Mouse (Mus musculus) midbrain, embryonic 10.5 days (tissue): ENCODE results near the gene Gm11627. TPM values are rescaled to one million over a fixed set of nuclear protein-coding genes. Genes with fewer than 3 reads are reported as not detected.

Source experiments
- DNase-seq: peaks from one replicate; pipeline ENCODE4 v3.0.0-alpha.2; 2017; ENCODE audit warnings: low spot score
- H3K27ac ChIP-seq: fragments of 300-500 bp; sonication (generic); replicated peaks from 2 replicates; pipeline ENCODE4 v1.5.1; 2016; ENCODE audit warnings: mild to moderate bottlenecking
- H3K27me3 ChIP-seq: fragments of 300-500 bp; sonication (generic); 2 replicates; pipeline ENCODE4 v1.6.1; 2016; ENCODE audit warnings: low read depth, mild to moderate bottlenecking; ENCODE audit not compliant: poor library complexity, severe bottlenecking
- H3K36me3 ChIP-seq: fragments of 300-500 bp; sonication (generic); 2 replicates; pipeline ENCODE4 v1.6.1; 2016; ENCODE audit warnings: mild to moderate bottlenecking, moderate library complexity
- H3K4me1 ChIP-seq: fragments of 300-500 bp; sonication (generic); 2 replicates; pipeline ENCODE4 v1.6.1; 2016
- H3K4me3 ChIP-seq: fragments of 300-500 bp; sonication (generic); 2 replicates; pipeline ENCODE4 v1.5.1; 2016; ENCODE audit warnings: mild to moderate bottlenecking, moderate library complexity
- H3K9me3 ChIP-seq: fragments of 300-500 bp; sonication (generic); replicated peaks from 2 replicates; pipeline ENCODE4 v1.6.1; 2016; ENCODE audit warnings: mild to moderate bottlenecking
- WGBS: fragments of 180-500 bp; shearing (Covaris S2); methylation state at CpG from one replicate; pipeline ENCODE4 v1.1.7; 2016; 5-methylcytosine and 5-hydroxymethylcytosine counted together
- polyA plus RNA-seq: library from polyadenylated mRNA; unstranded; fragments of >200 nt; fragmentation: Nextera tagmentation; extraction: Ambion mirVana; gene quantifications from 2 replicates; pipeline ENCODE4 v1.2.1, GENCODE M21; 2016

Gene Gm11627
- 11.1 and 12.6 TPM in 2 replicates for polyA plus RNA-seq

DNA sequence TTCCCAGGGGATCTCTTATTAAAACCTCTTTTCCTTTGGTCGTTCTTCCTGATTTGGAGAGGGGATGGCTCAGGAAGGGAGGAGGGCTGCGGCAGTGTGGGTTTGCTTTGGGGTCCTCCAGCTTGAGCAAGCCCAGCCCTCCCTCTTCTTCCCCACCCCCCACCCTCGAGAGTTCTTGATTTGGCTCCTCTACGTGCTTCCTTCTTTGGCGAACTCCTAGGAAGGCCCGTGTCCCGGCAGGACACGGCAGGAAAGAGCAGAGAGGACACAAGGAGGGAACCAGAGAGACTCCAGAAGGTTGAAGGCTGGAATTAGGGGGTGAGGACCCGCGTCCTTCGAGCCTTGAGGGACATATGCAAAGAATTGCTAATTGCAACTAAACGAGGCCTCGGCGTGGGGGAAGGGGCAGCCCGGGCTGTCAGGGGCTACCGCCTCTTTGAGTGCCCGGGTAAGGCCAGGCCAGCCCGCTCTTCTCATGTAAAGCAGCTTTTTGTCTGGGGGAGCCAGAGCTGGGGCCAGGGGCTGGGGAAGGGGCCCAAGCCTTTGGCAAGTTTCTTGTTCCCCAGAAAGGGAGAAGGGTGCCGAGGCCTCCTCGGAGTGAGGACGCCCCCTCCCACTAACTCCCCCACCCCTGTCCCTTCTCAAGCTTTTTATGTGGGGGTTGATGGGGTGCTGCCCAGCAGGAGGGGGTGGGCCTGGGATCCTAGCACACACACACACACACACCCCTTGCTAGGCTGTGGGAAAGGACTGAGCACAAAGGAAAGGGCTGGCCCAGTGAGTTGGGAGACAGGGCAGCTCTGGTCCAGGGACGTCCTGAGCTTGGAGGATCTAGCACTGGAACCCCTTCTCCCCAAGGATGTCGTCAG, at the start of gene Gm11627:
Gene Gm11627 (minus strand): TSS at position 297 of the 869 bp plus-strand sequence.
- H3K9me3 ChIP-seq, result no peaks in the 10 kb centered on the region
- WGBS, result 3% methylated on average over 23 of the region's 23 CpGs
- H3K27ac ChIP-seq, result peak within 1 kb of the TSS; percentile 94
- H3K4me1 ChIP-seq, result peaks cover 71% of the 10 kb centered on the region
- no peaks in the 10 kb centered on the region for H3K36me3 ChIP-seq
- peak within 1 kb of the TSS; percentile 46 for H3K4me3 ChIP-seq
- peaks cover 50% of the 10 kb centered on the region for H3K27me3 ChIP-seq
- peak; percentile 86 for DNase-seq

DNA sequence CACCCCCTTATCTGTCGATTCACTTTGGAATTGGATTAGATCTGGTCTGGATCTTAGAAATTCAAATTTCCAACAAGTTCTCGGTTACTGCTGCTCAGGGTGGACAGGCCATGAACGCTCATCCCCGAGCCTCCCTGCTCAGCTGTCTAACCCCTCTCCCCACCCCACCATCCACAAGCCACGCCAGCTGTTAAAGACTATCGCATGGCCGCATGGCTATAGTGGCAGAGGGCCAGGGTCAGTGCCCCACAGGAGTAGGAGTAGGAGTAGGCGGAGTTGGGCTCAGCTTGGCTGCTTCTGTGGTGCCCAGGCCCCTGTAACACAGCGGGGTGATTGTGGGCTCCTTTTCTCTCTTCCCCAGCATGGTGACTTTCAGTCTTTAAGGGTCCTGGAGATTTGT, 49.3 kb upstream of the Gm11627 start:
- H3K27me3 ChIP-seq, result peaks cover 48% of the 10 kb centered on the region
- 46% methylated on average over 9 of the region's 9 CpGs for WGBS
- H3K4me3 ChIP-seq, result no peak overlapping the region
- no peak for DNase-seq
- no peaks in the 10 kb centered on the region for H3K36me3 ChIP-seq
- H3K9me3 ChIP-seq, result no peaks in the 10 kb centered on the region
- H3K4me1 ChIP-seq, result peaks cover 81% of the 10 kb centered on the region
- H3K27ac ChIP-seq, result no peak overlapping the region

DNA sequence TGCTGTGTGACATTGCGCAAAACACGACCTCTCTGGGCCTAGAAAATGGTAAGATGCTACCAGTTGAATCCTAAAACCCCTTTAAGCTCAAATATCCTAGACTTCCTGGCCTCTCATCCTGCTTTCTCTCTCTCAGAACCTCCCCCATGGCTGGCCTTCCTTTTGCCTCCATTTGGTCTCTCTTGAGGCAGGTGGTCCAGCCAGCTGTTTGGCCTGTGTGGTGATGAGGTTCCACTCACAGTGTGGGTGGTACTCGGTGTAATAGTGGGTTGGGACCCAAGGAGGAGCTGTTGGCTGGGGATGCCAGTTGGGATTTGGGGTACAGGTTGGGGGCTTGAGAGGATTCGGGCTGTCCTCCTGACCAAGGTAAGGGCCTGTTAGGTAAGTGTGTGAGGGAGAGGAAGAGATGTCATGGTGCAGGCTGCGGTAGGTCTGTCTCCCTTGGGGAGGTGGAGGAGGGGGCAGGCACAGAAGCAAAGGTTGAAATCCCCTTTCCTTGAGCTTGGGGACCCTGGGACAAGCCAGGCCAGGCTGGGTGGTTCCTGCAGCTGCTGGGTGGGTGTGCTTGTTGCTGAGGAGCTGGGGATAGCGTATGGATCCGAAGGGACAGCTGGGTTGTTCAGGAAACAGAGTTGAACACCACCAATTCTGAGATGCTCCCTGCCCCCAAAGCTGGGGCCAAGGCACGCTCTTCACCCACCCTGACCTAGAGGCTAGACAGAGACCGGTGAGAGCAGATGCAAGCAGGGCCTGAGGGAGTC, 48.1 kb upstream of the Gm11627 start:
- DNase-seq, result no peak
- no peaks in the 10 kb centered on the region for H3K36me3 ChIP-seq
- peaks cover 71% of the 10 kb centered on the region for H3K4me1 ChIP-seq
- no peaks in the 10 kb centered on the region for H3K9me3 ChIP-seq
- H3K27ac ChIP-seq, result 0 out of 2 replicates have a peak overlapping the region, but pooled peaks have one; percentile 42
- 87% methylated on average over 9 of the region's 9 CpGs for WGBS
- peaks cover 37% of the 10 kb centered on the region for H3K27me3 ChIP-seq
- no peak overlapping the region for H3K4me3 ChIP-seq

DNA sequence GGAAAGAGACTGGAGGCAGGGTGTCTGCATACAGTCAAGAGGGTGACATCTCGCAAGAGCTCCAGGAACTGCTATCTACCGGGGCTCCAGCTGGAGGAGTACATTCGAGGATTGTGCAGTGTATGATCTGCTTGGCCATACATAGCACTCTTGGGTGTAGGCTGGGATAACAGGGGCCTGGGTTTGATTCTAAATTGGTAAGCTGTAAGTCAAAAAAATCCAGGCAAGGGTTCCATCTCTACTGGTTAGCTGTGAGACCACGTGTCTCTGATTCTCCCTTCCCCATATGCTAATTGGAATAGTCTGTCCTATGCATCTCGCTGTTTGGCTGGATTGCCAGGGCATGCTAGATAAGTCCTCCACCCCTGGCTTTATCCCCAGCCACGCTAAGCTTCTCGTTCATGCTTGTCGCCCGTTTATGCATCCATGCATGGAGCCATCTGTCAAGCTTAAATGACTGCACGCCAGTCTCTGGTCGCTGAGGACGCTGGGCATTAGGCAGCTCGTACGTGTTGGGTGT, 45.7 kb upstream of the Gm11627 start:
- 42% methylated on average over 14 of the region's 14 CpGs for WGBS
- no peaks in the 10 kb centered on the region for H3K9me3 ChIP-seq
- DNase-seq, result peak; percentile 52
- H3K4me3 ChIP-seq, result 0 out of 2 replicates have a peak overlapping the region, but pooled peaks have one; percentile 5
- peaks cover 21% of the 10 kb centered on the region; the same call in 1 of the 2 replicates for H3K27me3 ChIP-seq
- H3K36me3 ChIP-seq, result no peaks in the 10 kb centered on the region
- peak overlapping the region; percentile 86 for H3K27ac ChIP-seq
- H3K4me1 ChIP-seq, result peaks cover 48% of the 10 kb centered on the region

DNA sequence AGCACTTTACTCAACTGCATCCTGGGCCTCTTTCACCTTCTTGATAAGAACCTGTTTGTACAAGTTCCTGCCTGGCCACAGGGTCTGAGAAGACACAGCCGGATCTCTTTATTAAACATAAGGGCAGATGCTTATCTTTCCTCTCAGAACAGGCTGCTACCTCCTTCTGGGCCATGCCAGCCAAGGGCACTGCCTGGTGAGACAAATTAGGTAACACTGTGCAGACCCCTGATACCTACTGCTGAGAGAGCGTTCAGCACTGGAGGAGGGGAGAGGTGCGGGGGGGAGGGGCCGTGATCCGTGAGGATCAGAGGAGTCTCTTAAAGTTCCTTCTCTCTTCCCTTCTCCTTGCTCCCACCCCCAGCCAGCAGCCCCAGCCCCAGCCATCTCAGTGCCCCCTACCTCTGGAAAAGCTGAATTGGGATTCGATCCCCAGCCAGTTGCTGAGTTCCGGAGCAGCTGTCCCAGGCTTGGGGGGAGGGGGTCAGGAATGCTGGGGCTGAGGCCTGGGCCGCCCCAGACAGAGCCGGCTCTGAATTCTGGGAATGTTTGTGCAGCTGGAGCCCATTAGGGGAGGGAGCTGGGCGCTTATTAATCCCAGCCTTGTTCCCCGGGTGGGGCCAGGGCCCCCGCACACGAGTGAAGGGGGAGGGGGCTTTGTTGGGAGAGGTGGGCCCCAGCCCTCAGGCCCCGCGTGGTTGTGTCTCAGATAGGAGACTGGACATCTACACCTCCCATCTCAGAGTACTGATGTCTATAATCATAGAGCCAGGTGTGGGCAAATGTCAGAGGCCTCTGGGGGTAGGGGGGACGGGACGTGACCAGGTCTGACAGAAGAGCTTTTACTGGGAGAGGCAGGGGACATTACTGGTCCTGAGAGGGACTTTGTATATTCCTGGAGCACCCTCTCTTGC, 44.9 kb upstream of the Gm11627 start:
- H3K27ac ChIP-seq, result peak overlapping the region; percentile 86
- WGBS, result 7% methylated on average over 17 of the region's 17 CpGs
- H3K36me3 ChIP-seq, result no peaks in the 10 kb centered on the region
- peaks cover 21% of the 10 kb centered on the region; the same call in 1 of the 2 replicates for H3K27me3 ChIP-seq
- peaks cover 44% of the 10 kb centered on the region for H3K4me1 ChIP-seq
- H3K9me3 ChIP-seq, result peaks cover 5% of the 10 kb centered on the region
- peak overlapping the region; percentile 37 for H3K4me3 ChIP-seq
- peak; percentile 76 for DNase-seq

DNA sequence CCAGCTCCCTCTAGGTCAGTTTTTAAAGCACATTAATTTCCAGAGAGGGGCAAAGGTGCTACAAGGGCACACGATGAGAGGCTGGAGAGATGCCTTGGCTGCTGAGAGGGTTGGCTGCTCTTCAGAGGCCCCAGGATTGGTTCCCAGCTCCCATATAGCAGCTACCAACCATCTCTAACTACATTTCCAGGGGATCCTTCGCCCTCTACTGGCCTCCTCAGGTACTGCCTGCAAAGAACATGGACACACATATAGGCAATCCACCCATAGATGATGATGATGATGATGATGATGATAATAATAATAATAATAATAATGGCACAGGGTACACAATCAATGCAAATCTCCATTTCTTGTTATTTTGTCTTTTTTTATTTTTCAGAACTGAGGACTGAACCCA, 40.2 kb upstream of the Gm11627 start:
- Histone ChIP-seq H3K9me3 (peaks cover 6% of the 10 kb centered on the region), H3K27ac (no peak overlapping the region), H3K4me1 (peaks cover 12% of the 10 kb centered on the region), H3K4me3 (no peak overlapping the region), H3K27me3 (no peaks in the 10 kb centered on the region), H3K36me3 (no peaks in the 10 kb centered on the region)
- DNase-seq, result no peak
- 70% methylated on average over 2 of the region's 2 CpGs for WGBS

DNA sequence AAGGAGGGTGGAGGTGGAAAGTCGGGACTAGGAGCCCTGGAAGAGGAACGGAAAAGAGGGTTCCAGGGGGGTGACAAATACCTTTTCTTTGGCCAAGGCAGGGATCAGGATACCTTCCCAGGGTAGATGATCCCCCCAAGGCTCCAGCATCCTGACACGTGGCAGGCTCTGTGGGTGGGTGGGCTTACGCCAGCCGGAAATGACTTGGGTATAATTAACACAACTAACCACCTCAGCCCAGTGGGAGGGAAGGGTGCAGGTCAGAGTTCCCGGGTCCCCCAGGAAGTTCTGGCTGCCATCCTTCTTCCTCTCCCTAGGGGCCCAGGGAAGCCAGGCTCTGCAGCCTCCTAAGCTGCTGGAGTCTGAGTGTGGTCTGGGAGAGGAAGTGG, 32.0 kb upstream of the Gm11627 start:
- WGBS, result 9% methylated on average over 6 of the region's 6 CpGs
- no peak for DNase-seq
- Histone ChIP-seq H3K4me1 (peaks cover 54% of the 10 kb centered on the region), H3K4me3 (peak overlapping the region; percentile 33; the same call in 1 of the 2 replicates), H3K9me3 (no peaks in the 10 kb centered on the region), H3K27me3 (peaks cover 60% of the 10 kb centered on the region), H3K36me3 (peaks cover 5% of the 10 kb centered on the region; the same call in 1 of the 2 replicates), H3K27ac (peak overlapping the region; percentile 79)

DNA sequence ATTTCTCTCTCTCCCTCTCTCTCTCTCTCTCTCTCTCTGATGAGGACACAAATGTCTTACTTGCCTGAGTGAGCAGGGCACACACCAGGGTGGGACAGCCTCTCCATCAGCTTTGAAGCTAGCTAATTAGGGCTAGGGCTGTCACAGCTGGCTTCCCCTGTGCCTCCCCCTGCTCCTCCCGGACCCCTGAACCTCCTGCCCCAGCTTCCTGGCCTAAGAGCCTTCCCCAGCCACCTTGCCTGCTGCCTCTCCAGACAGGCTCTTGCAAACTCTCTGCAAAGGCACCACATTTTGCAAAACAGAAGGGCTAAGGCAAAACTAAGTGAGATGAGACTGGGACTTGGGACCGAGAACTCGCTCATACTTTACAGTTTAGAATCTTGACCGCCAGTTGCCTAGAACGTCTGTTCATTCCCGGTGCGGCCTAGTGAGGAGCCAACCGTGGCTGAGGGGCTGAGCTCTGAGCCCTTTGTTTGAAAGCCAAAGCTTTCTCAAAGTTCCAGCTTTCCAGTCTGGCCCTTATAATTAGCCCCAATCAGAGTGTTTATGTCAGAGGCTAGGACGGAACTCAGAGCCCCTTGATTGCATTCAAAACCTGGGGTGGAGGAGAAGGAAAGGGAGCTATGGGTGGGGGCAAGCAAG, 31.5 kb upstream of the Gm11627 start:
- 8% methylated on average over 9 of the region's 9 CpGs for WGBS
- Histone ChIP-seq H3K9me3 (no peaks in the 10 kb centered on the region), H3K36me3 (peaks cover 5% of the 10 kb centered on the region; the same call in 1 of the 2 replicates), H3K4me3 (peak overlapping the region; percentile 33), H3K27ac (peak overlapping the region; percentile 79), H3K4me1 (peaks cover 59% of the 10 kb centered on the region), H3K27me3 (peaks cover 65% of the 10 kb centered on the region)
- DNase-seq, result no peak

DNA sequence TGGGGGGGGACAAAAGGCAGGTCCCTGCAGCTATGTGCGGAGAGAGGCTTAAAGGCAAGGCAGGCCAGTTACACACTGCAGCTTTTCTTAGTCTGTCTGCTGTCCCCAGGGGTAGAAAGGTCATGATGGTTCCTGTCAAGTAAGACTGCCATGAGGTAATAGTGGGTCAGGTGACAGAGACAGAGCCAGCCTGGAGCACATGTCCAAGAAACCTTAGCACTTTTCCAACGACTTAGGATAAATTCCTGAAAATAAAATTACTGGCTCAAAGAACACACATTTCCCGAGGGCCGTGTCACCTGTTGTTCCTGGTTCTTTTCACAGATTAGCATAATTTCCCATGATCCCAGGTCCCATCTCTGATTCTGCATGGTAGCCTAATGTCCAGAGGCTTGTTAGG, 31.0 kb upstream of the Gm11627 start:
- no peaks in the 10 kb centered on the region for H3K9me3 ChIP-seq
- peaks cover 5% of the 10 kb centered on the region; the same call in 1 of the 2 replicates for H3K36me3 ChIP-seq
- no peak for DNase-seq
- 30% methylated on average over 4 of the region's 4 CpGs for WGBS
- peaks cover 64% of the 10 kb centered on the region for H3K4me1 ChIP-seq
- H3K27me3 ChIP-seq, result peaks cover 71% of the 10 kb centered on the region
- peak overlapping the region; percentile 79 for H3K27ac ChIP-seq
- peak overlapping the region; percentile 33; the same call in 1 of the 2 replicates for H3K4me3 ChIP-seq

DNA sequence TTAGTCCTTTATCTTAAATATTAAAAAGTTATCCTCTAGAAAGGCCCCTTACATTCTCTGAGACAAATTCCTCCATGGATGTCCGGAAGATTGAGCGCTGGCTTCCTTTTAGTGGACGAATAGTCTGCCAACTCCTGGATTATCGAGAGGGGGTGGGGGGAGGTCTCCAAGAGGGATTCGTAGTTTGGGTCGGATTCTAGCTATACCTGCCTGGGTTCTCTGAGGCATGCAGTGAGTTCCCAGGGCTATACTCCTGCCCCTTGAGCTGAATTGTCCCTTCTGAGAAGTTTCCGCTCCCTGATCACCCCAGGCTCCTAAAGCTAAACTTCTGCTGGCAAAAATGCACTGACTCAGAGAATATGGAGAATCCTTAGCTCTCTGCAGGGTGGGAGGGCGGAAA, 30.2 kb upstream of the Gm11627 start:
- peaks cover 72% of the 10 kb centered on the region for H3K4me1 ChIP-seq
- H3K27ac ChIP-seq, result peak overlapping the region; percentile 52
- no peak for DNase-seq
- 46% methylated on average over 8 of the region's 8 CpGs for WGBS
- peak overlapping the region; percentile 75; the same call in 1 of the 2 replicates for H3K4me3 ChIP-seq
- H3K27me3 ChIP-seq, result peaks cover 78% of the 10 kb centered on the region
- H3K9me3 ChIP-seq, result no peaks in the 10 kb centered on the region
- peaks cover 5% of the 10 kb centered on the region; the same call in 1 of the 2 replicates for H3K36me3 ChIP-seq

DNA sequence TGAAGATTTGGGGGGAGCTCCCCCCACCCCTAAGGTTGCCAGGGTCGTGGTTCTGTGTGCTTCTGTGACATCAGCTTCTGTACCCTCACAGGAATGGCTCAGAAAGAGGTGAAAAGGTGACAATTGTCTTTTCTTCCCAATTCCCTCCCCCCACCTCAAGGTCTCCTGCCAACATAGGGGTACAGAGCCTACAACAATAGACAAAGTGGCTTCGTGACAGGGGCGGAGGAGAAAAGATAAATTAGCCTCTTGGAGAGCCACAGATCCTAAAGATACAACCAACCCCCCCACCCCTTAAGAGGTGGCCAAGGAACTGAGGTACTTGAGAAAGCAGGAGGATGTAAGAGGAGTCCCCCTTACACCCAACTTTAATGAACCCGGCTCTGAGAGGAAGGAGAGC, 29.4 kb upstream of the Gm11627 start:
- Histone ChIP-seq H3K4me3 (peak overlapping the region; percentile 75), H3K9me3 (no peaks in the 10 kb centered on the region), H3K27me3 (peaks cover 75% of the 10 kb centered on the region), H3K27ac (peak overlapping the region; percentile 39), H3K36me3 (peaks cover 5% of the 10 kb centered on the region; the same call in 1 of the 2 replicates), H3K4me1 (peaks cover 75% of the 10 kb centered on the region)
- DNase-seq, result no peak
- WGBS, result 7% methylated on average over 4 of the region's 4 CpGs
